Mouse (Mus musculus) hindbrain, embryonic 11.5 days (tissue): ENCODE measurements at regions not wholly inside any gene's neighbourhood (a gene's known extent, or its start where the extent isn't known, plus 50 kb on each side); places are given as distances from the start of the nearest gene placed in this dataset.

Experiments
- ATAC-seq: fragments of 200-750 bp; cut with Nextera tagmentation; 2 replicates; pipeline ENCODE4 v1.8.0; 2017; ENCODE audit warnings: mild to moderate bottlenecking, moderate TSS enrichment, moderate library complexity; ENCODE audit not compliant: low FRiP score
- DNase-seq: peaks from one replicate; pipeline ENCODE4 v3.0.0-alpha.2; 2015; ENCODE audit warnings: low spot score
- H3K27ac ChIP-seq: fragments of 300-500 bp; sonication (generic); 2 replicates; pipeline ENCODE4 v1.5.1; 2014; ENCODE audit warnings: mild to moderate bottlenecking, low read depth, low read length
- H3K27me3 ChIP-seq: fragments of 300-500 bp; sonication (generic); 2 replicates; pipeline ENCODE4 v1.6.1; 2014; ENCODE audit warnings: mild to moderate bottlenecking, low read length, moderate library complexity, mixed read lengths; ENCODE audit not compliant: control insufficient read depth, insufficient read depth
- H3K36me3 ChIP-seq: fragments of 300-500 bp; sonication (generic); 2 replicates; pipeline ENCODE4 v1.6.1; 2014; ENCODE audit warnings: mild to moderate bottlenecking, low read length, moderate library complexity, mixed read lengths; ENCODE audit not compliant: control insufficient read depth, insufficient read depth
- H3K4me1 ChIP-seq: fragments of 300-500 bp; sonication (generic); replicated peaks from 2 replicates; pipeline ENCODE4 v1.6.1; 2014; ENCODE audit warnings: low read length, mixed read lengths; ENCODE audit not compliant: control insufficient read depth, insufficient read depth
- H3K4me2 ChIP-seq: fragments of 300-500 bp; sonication (generic); replicated peaks from 2 replicates; pipeline ENCODE4 v1.6.1; 2014; ENCODE audit warnings: mild to moderate bottlenecking, low read depth, low read length
- H3K4me3 ChIP-seq: fragments of 300-500 bp; sonication (generic); 2 replicates; pipeline ENCODE4 v1.5.1; 2014; ENCODE audit warnings: low read depth, low read length
- H3K9ac ChIP-seq: fragments of 300-500 bp; sonication (generic); 2 replicates; pipeline ENCODE4 v1.6.1; 2014; ENCODE audit warnings: low read depth, low read length
- H3K9me3 ChIP-seq: fragments of 300-500 bp; sonication (generic); 2 replicates; pipeline ENCODE4 v1.6.1; 2016; ENCODE audit warnings: low read length; ENCODE audit not compliant: control insufficient read depth
- WGBS: fragments of 180-500 bp; shearing (Covaris S2); extraction: QIAGEN DNeasy Blood & Tissue Kit; methylation state at CpG from one replicate; pipeline ENCODE4 v1.1.7; 2014; 5-methylcytosine and 5-hydroxymethylcytosine counted together

DNA sequence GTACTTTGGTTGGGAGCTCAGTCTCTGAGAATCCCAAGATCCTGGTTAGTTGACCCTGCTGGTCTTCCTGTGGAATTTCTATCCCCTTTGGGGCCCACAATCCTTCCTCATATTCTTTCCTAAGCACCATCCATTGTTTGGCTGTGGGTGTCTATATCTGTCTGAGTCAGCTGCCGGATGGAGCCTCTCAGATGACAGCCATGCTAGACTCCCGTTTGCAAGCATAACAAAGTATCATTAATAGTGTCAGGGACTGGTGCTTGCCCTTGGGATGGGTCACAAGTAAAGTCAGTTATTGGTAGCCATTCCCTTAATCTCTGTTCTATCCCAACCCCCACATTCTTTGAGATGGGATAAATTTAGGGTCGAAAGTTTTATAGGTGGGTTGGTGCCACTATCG, 382.1 kb upstream of the Pou3f3 start:
- no peaks in the 10 kb centered on the region for H3K27me3 ChIP-seq
- no peak overlapping the region for H3K4me3 ChIP-seq
- DNase-seq (no peak), ATAC-seq (no peak)
- no peaks in the 10 kb centered on the region for H3K9me3 ChIP-seq
- H3K4me1 ChIP-seq, result no peaks in the 10 kb centered on the region
- WGBS, result 85% methylated on average over 4 of the region's 4 CpGs
- H3K36me3 ChIP-seq, result no peaks in the 10 kb centered on the region
- H3K27ac ChIP-seq, result no peak overlapping the region
- H3K4me2 ChIP-seq, result no peak overlapping the region
- no peak overlapping the region for H3K9ac ChIP-seq

DNA sequence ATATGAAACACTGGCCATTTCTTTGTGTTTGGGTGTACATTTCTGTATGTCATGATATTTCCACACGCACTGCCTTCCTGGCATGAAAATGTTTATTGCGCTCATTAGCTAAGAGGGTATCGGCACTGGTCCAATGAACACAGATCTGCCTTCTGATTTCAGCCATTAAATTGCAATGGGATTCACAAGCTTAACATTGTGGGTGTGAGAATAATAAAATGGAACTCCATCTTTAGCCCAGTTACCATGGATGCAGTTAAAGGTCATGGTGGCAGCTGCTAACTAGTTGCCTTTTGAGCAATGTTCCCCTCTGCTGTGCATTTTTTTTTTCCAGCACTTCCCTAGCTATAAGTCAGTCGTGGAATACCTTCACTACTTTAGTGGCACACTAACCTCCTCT, 343.7 kb upstream of the Pou3f3 start:
- H3K27ac ChIP-seq, result no peak overlapping the region

DNA sequence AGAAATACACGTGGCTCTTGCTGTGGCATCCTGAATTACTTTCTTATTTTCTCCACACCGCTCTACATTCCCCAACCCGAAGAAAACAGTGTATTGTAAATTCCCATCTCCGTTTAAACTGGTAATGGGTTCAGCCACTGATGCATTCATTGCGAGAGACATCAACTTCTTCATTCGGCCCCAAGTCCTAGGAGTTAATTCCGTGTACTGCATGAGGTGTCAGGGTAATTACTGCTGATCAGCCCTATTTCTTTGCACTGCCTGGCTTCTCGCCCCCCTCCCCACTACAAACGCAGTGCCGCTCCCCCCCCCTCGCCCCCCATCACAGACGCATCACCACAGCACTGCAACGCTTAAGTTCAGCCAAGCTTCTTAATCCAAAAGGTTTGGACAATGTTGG, 343.2 kb upstream of the Pou3f3 start:
- ATAC-seq, result no peak
- Histone ChIP-seq H3K4me3 (no peak overlapping the region), H3K27ac (no peak overlapping the region), H3K9ac (no peak overlapping the region), H3K4me1 (peaks cover 2% of the 10 kb centered on the region; the same call in 1 of the 2 replicates), H3K27me3 (no peaks in the 10 kb centered on the region), H3K4me2 (no peak overlapping the region), H3K9me3 (no peaks in the 10 kb centered on the region), H3K36me3 (no peaks in the 10 kb centered on the region)
- 75% methylated on average over 13 of the region's 13 CpGs for WGBS
- DNase-seq, result no peak

More for the DNA sequence above, 343.7 kb upstream of the Pou3f3 start:
- peaks cover 2% of the 10 kb centered on the region; the same call in 1 of the 2 replicates for H3K4me1 ChIP-seq
- H3K27me3 ChIP-seq, result no peaks in the 10 kb centered on the region
- H3K4me3 ChIP-seq, result no peak overlapping the region
- H3K9ac ChIP-seq, result no peak overlapping the region
- H3K9me3 ChIP-seq, result no peaks in the 10 kb centered on the region
- WGBS, result 71% methylated on average over 4 of the region's 4 CpGs
- H3K4me2 ChIP-seq, result no peak overlapping the region
- ATAC-seq (no peak; the same call in 1 of the 2 replicates), DNase-seq (no peak)
- no peaks in the 10 kb centered on the region for H3K36me3 ChIP-seq

DNA sequence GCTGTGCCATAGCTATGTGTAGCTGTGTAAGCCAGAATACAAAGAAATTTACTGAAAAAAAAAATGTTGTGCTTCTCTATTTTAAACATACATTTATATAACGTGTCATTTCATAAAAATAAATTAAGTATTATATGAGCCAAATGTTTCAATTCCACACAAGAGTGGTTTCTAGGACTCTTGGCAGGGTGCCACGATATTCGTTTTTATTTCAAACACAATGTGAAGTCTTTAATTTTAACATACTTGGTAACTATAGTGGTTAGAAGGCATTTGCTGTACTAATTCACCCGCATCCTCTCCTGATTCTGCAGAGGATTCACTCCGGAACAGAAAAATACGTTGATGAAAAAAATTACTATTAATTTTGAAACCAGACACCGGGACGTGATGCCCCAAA, 342.5 kb upstream of the Pou3f3 start:
- no peak for DNase-seq
- Histone ChIP-seq H3K9me3 (no peaks in the 10 kb centered on the region), H3K36me3 (no peaks in the 10 kb centered on the region), H3K4me3 (no peak overlapping the region), H3K4me1 (peaks cover 2% of the 10 kb centered on the region; the same call in 1 of the 2 replicates), H3K9ac (no peak overlapping the region), H3K27me3 (no peaks in the 10 kb centered on the region), H3K4me2 (no peak overlapping the region), H3K27ac (no peak overlapping the region)
- ATAC-seq, result no peak
- 90% methylated on average over 8 of the region's 8 CpGs for WGBS

DNA sequence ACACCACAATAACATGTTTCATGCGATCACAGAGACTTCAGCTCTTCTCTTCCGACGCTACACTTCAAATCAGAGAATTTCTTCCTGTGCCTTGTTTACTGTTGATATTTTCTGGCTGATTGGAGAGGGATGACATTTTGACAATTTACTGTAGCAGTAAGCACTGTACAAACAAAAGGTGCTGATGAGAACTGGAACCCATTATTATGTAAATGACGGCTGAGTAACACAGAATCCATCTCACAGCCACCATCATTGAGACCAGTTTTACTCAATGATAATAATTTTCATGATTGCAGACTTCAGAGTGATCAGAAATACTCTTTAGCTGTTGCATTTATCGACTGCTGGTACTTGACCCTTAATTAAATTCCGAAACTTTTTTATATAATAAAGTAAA, 341.5 kb upstream of the Pou3f3 start:
- no peaks in the 10 kb centered on the region for H3K9me3 ChIP-seq
- no peak for ATAC-seq
- DNase-seq, result no peak
- H3K4me2 ChIP-seq, result no peak overlapping the region
- no peaks in the 10 kb centered on the region for H3K36me3 ChIP-seq
- H3K27ac ChIP-seq, result no peak overlapping the region
- H3K4me1 ChIP-seq, result peaks cover 2% of the 10 kb centered on the region; the same call in 1 of the 2 replicates
- no peak overlapping the region for H3K4me3 ChIP-seq
- no peaks in the 10 kb centered on the region for H3K27me3 ChIP-seq
- H3K9ac ChIP-seq, result no peak overlapping the region
- WGBS, result 91% methylated on average over 6 of the region's 6 CpGs

DNA sequence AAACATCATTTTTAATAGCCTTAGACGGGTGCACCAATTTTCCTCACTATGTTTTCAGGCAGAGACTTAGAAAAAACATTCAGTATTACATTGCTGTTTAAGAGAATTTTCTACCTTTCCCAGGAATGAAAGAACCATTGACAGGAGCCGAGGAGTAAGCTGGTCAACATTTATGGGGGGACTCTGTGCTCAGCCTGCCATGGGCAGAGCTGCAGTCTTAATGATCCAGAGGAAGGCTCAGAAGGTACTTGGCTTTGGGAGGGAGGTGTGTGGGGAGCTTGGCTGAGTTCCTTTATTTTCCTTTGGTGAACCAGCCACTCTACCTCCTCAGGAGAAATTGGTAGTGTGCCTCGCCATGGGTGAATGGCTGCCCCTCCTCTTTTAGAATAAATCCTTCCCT, 333.1 kb upstream of the Pou3f3 start:
- ATAC-seq (no peak), DNase-seq (no peak)
- no peaks in the 10 kb centered on the region for H3K36me3 ChIP-seq
- H3K9ac ChIP-seq, result no peak overlapping the region
- no peak overlapping the region for H3K4me3 ChIP-seq
- H3K27me3 ChIP-seq, result no peaks in the 10 kb centered on the region
- WGBS, result 90% methylated on average over 3 of the region's 3 CpGs
- no peak overlapping the region for H3K4me2 ChIP-seq
- H3K4me1 ChIP-seq, result no peaks in the 10 kb centered on the region
- H3K27ac ChIP-seq, result no peak overlapping the region
- no peaks in the 10 kb centered on the region for H3K9me3 ChIP-seq

DNA sequence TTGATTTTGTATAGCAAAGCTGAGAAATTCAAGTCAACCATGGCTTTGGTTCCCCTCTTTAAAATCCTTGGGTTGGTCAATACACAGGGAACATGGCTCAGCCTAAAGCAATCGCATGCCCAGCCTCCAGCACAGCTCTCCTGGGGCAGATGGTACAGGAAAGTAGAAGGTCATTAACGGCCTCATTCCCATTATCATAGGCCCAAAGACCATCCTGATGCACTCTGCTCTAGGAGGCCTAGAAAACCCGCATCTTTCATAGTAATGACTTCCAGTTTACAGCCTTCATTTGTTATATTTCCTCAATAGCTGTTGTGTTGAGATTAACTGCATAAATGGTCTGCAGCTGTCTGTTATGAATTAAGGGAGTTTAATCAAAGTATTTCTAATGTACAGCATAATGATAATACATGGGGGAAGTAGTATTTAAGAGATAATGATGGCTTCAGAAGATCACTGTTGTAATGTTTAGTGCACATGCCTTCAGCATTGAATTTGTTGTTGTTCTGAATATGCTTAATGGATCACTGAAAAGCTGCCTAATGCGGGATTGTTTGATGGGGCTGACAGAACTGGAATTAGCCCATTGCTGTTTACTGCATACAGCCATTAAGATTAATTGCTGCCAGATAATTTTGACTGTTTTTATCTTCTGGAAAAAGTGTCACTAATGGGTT, 329.8 kb upstream of the Pou3f3 start:
- no peaks in the 10 kb centered on the region for H3K36me3 ChIP-seq
- H3K4me1 ChIP-seq, result no peaks in the 10 kb centered on the region
- H3K27me3 ChIP-seq, result no peaks in the 10 kb centered on the region
- no peak overlapping the region for H3K27ac ChIP-seq
- H3K9me3 ChIP-seq, result no peaks in the 10 kb centered on the region
- H3K9ac ChIP-seq, result no peak overlapping the region
- H3K4me3 ChIP-seq, result no peak overlapping the region
- no peak overlapping the region for H3K4me2 ChIP-seq
- DNase-seq (no peak), ATAC-seq (no peak)
- WGBS, result 79% methylated on average over 4 of the region's 4 CpGs

DNA sequence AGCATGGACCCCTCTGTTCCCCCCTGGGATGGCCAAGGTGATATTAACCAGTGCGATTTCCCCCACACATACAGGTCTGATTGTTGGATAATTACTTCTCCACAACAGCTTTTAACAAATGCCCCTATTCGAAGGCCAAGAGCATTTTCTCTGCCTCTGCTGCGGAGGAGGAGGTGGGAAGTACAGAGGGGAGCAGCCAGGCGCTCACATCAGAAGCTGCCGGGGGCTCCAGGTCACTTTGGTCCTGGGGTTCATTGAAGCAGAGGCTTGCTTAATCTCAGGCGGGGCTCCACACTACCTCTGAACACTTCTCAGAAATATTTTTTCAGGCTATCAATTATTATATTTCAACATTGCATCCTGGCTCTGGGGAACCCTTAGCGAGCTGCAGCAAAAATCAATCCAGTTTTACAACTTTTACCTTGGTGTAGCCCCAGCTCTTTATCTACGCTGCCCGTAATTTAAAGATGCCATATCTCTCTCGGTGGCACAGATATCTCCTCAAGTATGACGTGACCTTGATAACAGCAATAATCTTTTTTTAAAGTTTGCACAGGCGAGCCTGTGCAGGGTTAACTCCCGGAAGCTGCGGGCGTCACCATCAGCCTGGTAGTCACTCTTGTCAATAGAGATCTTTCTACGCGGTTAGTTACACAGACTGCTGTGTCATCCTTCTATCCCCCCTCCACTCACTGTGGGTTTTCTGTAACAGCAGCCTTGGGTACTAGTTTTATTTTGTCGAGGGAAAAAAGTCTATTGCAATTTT, 307.5 kb upstream of the Pou3f3 start:
- DNase-seq (no peak), ATAC-seq (no peak)
- H3K4me2 ChIP-seq, result no peak overlapping the region
- no peaks in the 10 kb centered on the region for H3K9me3 ChIP-seq
- no peaks in the 10 kb centered on the region for H3K36me3 ChIP-seq
- WGBS, result 68% methylated on average over 18 of the region's 18 CpGs
- H3K9ac ChIP-seq, result no peak overlapping the region
- no peaks in the 10 kb centered on the region for H3K27me3 ChIP-seq
- no peak overlapping the region for H3K4me3 ChIP-seq
- H3K4me1 ChIP-seq, result no peaks in the 10 kb centered on the region
- H3K27ac ChIP-seq, result no peak overlapping the region

DNA sequence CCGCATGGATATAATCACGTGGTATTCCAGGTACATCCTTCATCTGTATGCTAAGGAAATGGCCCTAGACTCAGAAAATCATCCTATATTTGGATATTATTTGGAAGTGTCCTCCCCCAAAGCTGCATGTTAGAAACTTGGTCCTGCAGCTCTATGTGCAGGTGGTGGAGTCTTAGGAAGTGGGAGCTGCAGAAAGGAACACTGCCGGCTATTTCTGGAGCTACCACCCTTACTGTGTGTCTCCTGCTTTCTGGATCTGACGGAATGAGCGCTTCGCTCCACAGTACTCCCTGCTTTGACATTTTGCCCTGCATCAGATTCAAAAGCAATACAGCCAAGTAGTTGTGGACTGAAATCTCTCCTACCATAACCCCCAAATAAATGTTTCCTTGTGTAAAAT, 306.8 kb upstream of the Pou3f3 start:
- H3K27ac ChIP-seq, result no peak overlapping the region
- H3K4me1 ChIP-seq, result no peaks in the 10 kb centered on the region
- no peaks in the 10 kb centered on the region for H3K27me3 ChIP-seq
- H3K9me3 ChIP-seq, result no peaks in the 10 kb centered on the region
- no peak overlapping the region for H3K4me3 ChIP-seq
- H3K9ac ChIP-seq, result no peak overlapping the region
- DNase-seq (no peak), ATAC-seq (no peak)
- H3K4me2 ChIP-seq, result no peak overlapping the region
- H3K36me3 ChIP-seq, result no peaks in the 10 kb centered on the region
- 92% methylated on average over 6 of the region's 6 CpGs for WGBS
